Mouse (Mus musculus) layer of hippocampus, postnatal 25 days (tissue): ENCODE results near the gene Cyp2c67. TPM values are rescaled to one million over a fixed set of nuclear protein-coding genes. Genes with fewer than 3 reads are reported as not detected.
"Not testable (repeated sequence)": the region's sequence is repeated elsewhere in the genome, so short reads cannot be mapped to it uniquely, and the experiment has no call there.

Source experiments
- DNase-seq, 2 experiments: peaks; one replicate each; pipeline ENCODE4 v3.0.0; 2022; ENCODE audit warnings: mixed read lengths in 2 of 2, low spot score in 1 of 2; ENCODE audit errors: extremely low spot score in 1 of 2
- total RNA-seq, 2 experiments: library from RNA; stranded (reverse); gene quantifications; 2 replicates each; pipeline ENCODE4 v1.2.3; 2021

The Cyp2c67 gene
- not detected for total RNA-seq

GRCm38 (mm10) chr19:39648938-39649337, at the start of gene Cyp2c67:
Cyp2c67 (minus strand) TSS chr19:39649051.
- DNase-seq: no peak

DNA sequence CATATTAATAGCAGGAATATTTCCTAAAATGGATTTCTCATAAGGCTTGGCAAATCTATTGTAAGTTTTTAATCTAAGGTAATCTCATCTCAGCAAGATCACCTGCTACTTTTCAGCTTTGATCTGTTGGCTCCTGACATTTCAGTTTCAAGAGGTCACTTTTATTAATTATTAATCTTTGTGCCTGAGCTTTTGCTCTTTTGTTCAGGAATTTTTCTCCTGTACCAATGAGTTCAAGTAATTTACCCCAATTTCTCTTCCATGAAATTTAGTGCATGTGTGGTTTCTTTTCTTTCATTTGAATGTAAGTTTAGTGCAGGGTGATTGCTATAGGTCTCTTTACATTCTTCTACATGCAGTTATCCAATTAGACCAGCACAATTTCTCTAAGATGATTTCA, 16.8 kb upstream of the Cyp2c67 start:
- DNase-seq: not testable (repeated sequence)

DNA sequence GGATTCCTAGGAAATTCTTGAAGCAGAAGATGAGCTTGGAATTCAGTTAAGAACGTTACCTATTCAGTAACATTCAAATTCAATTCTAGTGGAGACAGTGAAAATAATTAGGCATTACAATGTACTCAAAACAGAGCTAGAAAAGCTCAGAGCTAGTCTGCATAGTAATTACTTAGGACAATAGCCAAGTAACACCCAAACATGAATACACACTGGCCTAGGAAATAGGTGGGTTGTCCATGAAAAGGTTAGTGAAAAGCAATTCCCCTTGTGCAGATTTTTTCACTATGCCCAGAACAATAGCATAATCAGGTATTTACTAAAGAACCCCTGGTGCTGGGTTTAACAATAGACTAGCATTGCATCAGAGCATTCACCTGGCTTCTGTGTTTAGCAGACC, 3.5 kb upstream of the Cyp2c67 start:
- no peak for DNase-seq

DNA sequence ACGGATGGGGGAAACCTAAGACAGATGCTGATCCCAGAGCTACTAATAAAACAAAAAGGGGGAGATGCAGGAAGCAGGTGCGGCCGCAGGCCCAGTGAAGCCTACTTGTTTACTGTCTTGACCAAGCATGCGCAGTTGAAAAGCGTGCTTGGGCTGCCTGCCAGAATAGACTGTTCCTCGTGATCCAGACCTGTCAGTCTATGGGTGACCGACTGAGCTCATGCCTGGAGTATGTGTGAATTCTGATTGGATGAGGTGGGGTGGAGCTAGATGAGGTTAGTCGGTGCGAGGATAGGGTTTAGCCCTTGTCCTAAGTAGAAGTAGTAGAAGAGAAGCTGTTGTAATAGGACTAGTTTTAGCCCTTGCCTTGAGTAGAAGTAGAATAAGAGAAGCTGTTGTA, 1.3 kb downstream of the Cyp2c67 start:
- no peak for DNase-seq

DNA sequence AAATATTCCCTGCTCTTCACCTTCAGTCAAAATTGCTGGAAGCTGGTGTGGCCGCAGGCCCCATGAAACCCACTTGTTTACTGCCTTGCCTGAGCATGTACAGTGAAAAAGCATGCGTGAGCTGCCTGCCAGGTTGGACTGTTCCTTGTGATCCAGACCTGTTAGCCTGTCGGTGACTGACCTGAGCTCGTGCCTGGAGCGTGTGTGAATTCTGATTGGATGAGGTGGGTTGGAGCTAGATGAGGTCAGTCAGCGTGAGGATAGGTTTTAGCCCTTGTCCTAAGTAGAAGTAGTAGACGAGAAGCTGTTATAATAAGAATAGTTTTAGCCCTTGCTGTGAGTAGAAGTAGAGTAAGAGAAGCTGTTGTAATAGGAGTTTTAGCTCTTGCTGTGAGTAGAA, 4.3 kb downstream of the Cyp2c67 start:
- not testable (repeated sequence) for DNase-seq

Other genes with a start within 250 kb of the Cyp2c67 start
- not detected for gene Cyp2c38, start 186.0 kb downstream of the Cyp2c67 start, total RNA-seq
- gene Cyp2c39, start 138.2 kb downstream of the Cyp2c67 start, total RNA-seq: not detected
- not detected for gene Cyp2c68, start 92.0 kb upstream of the Cyp2c67 start, total RNA-seq
- not detected for gene Cyp2c40, start 163.8 kb upstream of the Cyp2c67 start, total RNA-seq
- not detected for gene Cyp2c69, start 237.7 kb upstream of the Cyp2c67 start, total RNA-seq